Mouse (Mus musculus): ENCODE measurements around the gene Cdh13. TPM values are rescaled to one million over a fixed set of nuclear protein-coding genes. Genes with fewer than 3 reads are reported as not detected.

The Cdh13 gene
- polyA plus RNA-seq, 1 experiment from 2014 or later: 120 TPM

GRCm38 (mm10) chr8:118415672-118416071, 132.1 kb downstream of the Cdh13 start:
- WGBS: 60% methylated on average over 7 of the region's 7 CpGs
- Histone ChIP-seq H3K36me3 (ENCODE audit: control insufficient read depth, insufficient read depth, low read length) (no peaks in the 10 kb centered on the region), H3K27me3 (replicated peaks; ENCODE audit: control insufficient read depth, insufficient read depth, low read length) (no peaks in the 10 kb centered on the region), H3K9ac (ENCODE audit: low read depth, low read length) (no peak overlapping the region), H3K4me3 (ENCODE audit: low read length) (no peak overlapping the region), H3K9me3 (ENCODE audit: control insufficient read depth, low read length) (peaks cover 4% of the 10 kb centered on the region), H3K4me1 (ENCODE audit: control insufficient read depth, insufficient read depth, low read depth, low read length) (no peaks in the 10 kb centered on the region; the same call in 1 of the 2 replicates), H3K4me2 (ENCODE audit: low read length) (no peak overlapping the region), H3K27ac (ENCODE audit: low read depth, low read length) (no peak overlapping the region)
- no peak for ATAC-seq

GRCm38 (mm10) chr8:118416811-118417355, 133.3 kb downstream of the Cdh13 start:
- no peak for ATAC-seq
- Histone ChIP-seq H3K27ac (ENCODE audit: low read depth, low read length) (no peak overlapping the region), H3K4me2 (ENCODE audit: low read length) (no peak overlapping the region), H3K27me3 (replicated peaks; ENCODE audit: control insufficient read depth, insufficient read depth, low read length) (no peaks in the 10 kb centered on the region), H3K36me3 (ENCODE audit: control insufficient read depth, insufficient read depth, low read length) (no peaks in the 10 kb centered on the region), H3K4me3 (ENCODE audit: low read length) (no peak overlapping the region), H3K4me1 (ENCODE audit: control insufficient read depth, insufficient read depth, low read depth, low read length) (no peaks in the 10 kb centered on the region; the same call in 1 of the 2 replicates), H3K9ac (ENCODE audit: low read depth, low read length) (no peak overlapping the region), H3K9me3 (ENCODE audit: control insufficient read depth, low read length) (peaks cover 4% of the 10 kb centered on the region)
- 83% methylated on average over 4 of the region's 4 CpGs for whole genome bisulfite sequencing

GRCm38 (mm10) chr8:118422624-118423023, 139.1 kb downstream of the Cdh13 start:
- no peak overlapping the region for H3K9ac ChIP-seq (ENCODE audit: low read depth, low read length)
- H3K4me3 ChIP-seq (ENCODE audit: low read length): no peak overlapping the region
- no peak overlapping the region for H3K27ac ChIP-seq (ENCODE audit: low read depth, low read length)
- H3K4me2 ChIP-seq (ENCODE audit: low read length): no peak overlapping the region
- no peaks in the 10 kb centered on the region for H3K9me3 ChIP-seq (ENCODE audit: control insufficient read depth, low read length)
- H3K27me3 ChIP-seq (replicated peaks; ENCODE audit: control insufficient read depth, insufficient read depth, low read length): no peaks in the 10 kb centered on the region
- 88% methylated on average over 10 of the region's 10 CpGs for WGBS
- no peaks in the 10 kb centered on the region for H3K4me1 ChIP-seq (ENCODE audit: control insufficient read depth, insufficient read depth, low read depth, low read length)
- H3K36me3 ChIP-seq (ENCODE audit: control insufficient read depth, insufficient read depth, low read length): no peaks in the 10 kb centered on the region
- ATAC-seq: no peak

- Histone ChIP-seq H3K9ac (ENCODE audit: low read depth, low read length) (no peak overlapping the region), H3K27ac (ENCODE audit: low read depth, low read length) (no peak overlapping the region), H3K36me3 (ENCODE audit: control insufficient read depth, insufficient read depth, low read length) (no peaks in the 10 kb centered on the region), H3K9me3 (ENCODE audit: control insufficient read depth, low read length) (no peaks in the 10 kb centered on the region), H3K4me2 (ENCODE audit: low read length) (no peak overlapping the region), H3K27me3 (replicated peaks; ENCODE audit: control insufficient read depth, insufficient read depth, low read length) (no peaks in the 10 kb centered on the region), H3K4me3 (ENCODE audit: low read length) (no peak overlapping the region), H3K4me1 (ENCODE audit: control insufficient read depth, insufficient read depth, low read depth, low read length) (no peaks in the 10 kb centered on the region)
- ATAC-seq: no peak
- WGBS: 51% methylated on average over 7 of the region's 7 CpGs
Observed at GRCm38 (mm10) chr8:118428941-118429340, 145.4 kb downstream of the Cdh13 start.

- WGBS: 83% methylated on average over 11 of the region's 11 CpGs
- Histone ChIP-seq H3K4me2 (ENCODE audit: low read length) (no peak overlapping the region), H3K27ac (ENCODE audit: low read depth, low read length) (no peak overlapping the region), H3K4me3 (ENCODE audit: low read length) (no peak overlapping the region), H3K9ac (ENCODE audit: low read depth, low read length) (no peak overlapping the region), H3K36me3 (ENCODE audit: control insufficient read depth, insufficient read depth, low read length) (no peaks in the 10 kb centered on the region), H3K9me3 (ENCODE audit: control insufficient read depth, low read length) (no peaks in the 10 kb centered on the region), H3K27me3 (replicated peaks; ENCODE audit: control insufficient read depth, insufficient read depth, low read length) (no peaks in the 10 kb centered on the region), H3K4me1 (ENCODE audit: control insufficient read depth, insufficient read depth, low read depth, low read length) (no peaks in the 10 kb centered on the region; the same call in 1 of the 2 replicates)
- no peak for ATAC-seq
Observed at GRCm38 (mm10) chr8:118431731-118432440, 148.4 kb downstream of the Cdh13 start.

GRCm38 (mm10) chr8:118433553-118434180, 150.1 kb downstream of the Cdh13 start:
- H3K9ac ChIP-seq (ENCODE audit: low read depth, low read length): no peak overlapping the region
- no peak overlapping the region for H3K4me2 ChIP-seq (ENCODE audit: low read length)
- H3K36me3 ChIP-seq (ENCODE audit: control insufficient read depth, insufficient read depth, low read length): no peaks in the 10 kb centered on the region
- no peak for ATAC-seq
- H3K27me3 ChIP-seq (replicated peaks; ENCODE audit: control insufficient read depth, insufficient read depth, low read length): no peaks in the 10 kb centered on the region
- H3K4me1 ChIP-seq (ENCODE audit: control insufficient read depth, insufficient read depth, low read depth, low read length): peaks cover 8% of the 10 kb centered on the region
- 86% methylated on average over 3 of the region's 3 CpGs for WGBS
- H3K4me3 ChIP-seq (ENCODE audit: low read length): no peak overlapping the region
- no peaks in the 10 kb centered on the region for H3K9me3 ChIP-seq (ENCODE audit: control insufficient read depth, low read length)
- H3K27ac ChIP-seq (ENCODE audit: low read depth, low read length): no peak overlapping the region

- no peaks in the 10 kb centered on the region for H3K36me3 ChIP-seq (ENCODE audit: control insufficient read depth, insufficient read depth, low read length)
- H3K9me3 ChIP-seq (ENCODE audit: control insufficient read depth, low read length): no peaks in the 10 kb centered on the region
- H3K4me1 ChIP-seq (ENCODE audit: control insufficient read depth, insufficient read depth, low read depth, low read length): peaks cover 10% of the 10 kb centered on the region
- no peak overlapping the region for H3K4me3 ChIP-seq (ENCODE audit: low read length)
- WGBS: 72% methylated on average over 5 of the region's 5 CpGs
- H3K4me2 ChIP-seq (ENCODE audit: low read length): no peak overlapping the region
- H3K27ac ChIP-seq (ENCODE audit: low read depth, low read length): no peak overlapping the region
- H3K9ac ChIP-seq (ENCODE audit: low read depth, low read length): no peak overlapping the region
- no peak for ATAC-seq
- H3K27me3 ChIP-seq (replicated peaks; ENCODE audit: control insufficient read depth, insufficient read depth, low read length): no peaks in the 10 kb centered on the region
Observed at GRCm38 (mm10) chr8:118436751-118437150, 153.2 kb downstream of the Cdh13 start.

- 42% methylated on average over 10 of the region's 10 CpGs for WGBS
- Histone ChIP-seq H3K4me3 (ENCODE audit: low read length) (no peak overlapping the region), H3K27ac (ENCODE audit: low read depth, low read length) (no peak overlapping the region; the same call in 1 of the 2 replicates), H3K9me3 (ENCODE audit: control insufficient read depth, low read length) (no peaks in the 10 kb centered on the region), H3K36me3 (ENCODE audit: control insufficient read depth, insufficient read depth, low read length) (no peaks in the 10 kb centered on the region), H3K27me3 (replicated peaks; ENCODE audit: control insufficient read depth, insufficient read depth, low read length) (no peaks in the 10 kb centered on the region), H3K9ac (ENCODE audit: low read depth, low read length) (no peak overlapping the region), H3K4me2 (ENCODE audit: low read length) (peak overlapping the region; percentile 25), H3K4me1 (ENCODE audit: control insufficient read depth, insufficient read depth, low read depth, low read length) (peaks cover 10% of the 10 kb centered on the region)
- ATAC-seq: no peak
Observed at GRCm38 (mm10) chr8:118437152-118437551, 153.6 kb downstream of the Cdh13 start.

GRCm38 (mm10) chr8:118437874-118438273, 154.3 kb downstream of the Cdh13 start:
- no peaks in the 10 kb centered on the region for H3K27me3 ChIP-seq (replicated peaks; ENCODE audit: control insufficient read depth, insufficient read depth, low read length)
- H3K9me3 ChIP-seq (ENCODE audit: control insufficient read depth, low read length): no peaks in the 10 kb centered on the region
- no peak for ATAC-seq
- H3K4me1 ChIP-seq (ENCODE audit: control insufficient read depth, insufficient read depth, low read depth, low read length): peaks cover 10% of the 10 kb centered on the region
- no peaks in the 10 kb centered on the region for H3K36me3 ChIP-seq (ENCODE audit: control insufficient read depth, insufficient read depth, low read length)
- 27% methylated on average over 3 of the region's 3 CpGs for WGBS
- H3K4me2 ChIP-seq (ENCODE audit: low read length): no peak overlapping the region; the same call in 1 of the 2 replicates
- no peak overlapping the region; the same call in 1 of the 2 replicates for H3K27ac ChIP-seq (ENCODE audit: low read depth, low read length)
- no peak overlapping the region for H3K9ac ChIP-seq (ENCODE audit: low read depth, low read length)
- no peak overlapping the region for H3K4me3 ChIP-seq (ENCODE audit: low read length)
